Mouse (Mus musculus): ENCODE results near the gene Mnx1.
"Not testable (repeated sequence)": the region's sequence is repeated elsewhere in the genome, so short reads cannot be mapped to it uniquely, and the experiment has no call there.

Mnx1 gene

DNA sequence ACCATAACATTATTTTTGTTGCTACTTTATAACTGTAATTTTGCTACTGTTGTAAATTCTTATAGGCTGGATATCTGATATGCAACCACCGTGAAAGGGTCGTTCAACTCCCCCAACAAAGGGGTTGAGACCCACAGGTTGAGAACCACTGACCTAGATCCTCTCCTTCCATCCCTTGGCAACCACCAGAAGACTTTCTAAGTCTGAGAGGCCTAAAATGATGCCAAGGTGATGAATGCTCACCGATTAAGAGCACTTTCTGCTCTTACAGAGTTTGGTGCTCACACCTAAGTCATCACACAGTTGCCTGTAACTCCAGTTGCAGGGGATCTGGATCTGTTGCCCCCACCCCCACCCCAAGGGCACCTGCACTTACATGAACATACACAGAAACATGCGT is 8.8 kb downstream of the Mnx1 start:
- no peak for DNase-seq (ENCODE audit: low spot score in 2 of 2)

- no peak for DNase-seq (ENCODE audit: low spot score in 2 of 2)
Measured at GRCm38 (mm10) chr5:29468351-29469065, 9.8 kb downstream of the Mnx1 start.

- no peak for DNase-seq (ENCODE audit: low spot score in 2 of 2)
Measured at GRCm38 (mm10) chr5:29467489-29468350, 10.6 kb downstream of the Mnx1 start.

- DNase-seq (ENCODE audit: low spot score in 2 of 2), result no peak
Measured at GRCm38 (mm10) chr5:29462943-29463686, 15.2 kb downstream of the Mnx1 start.

DNA sequence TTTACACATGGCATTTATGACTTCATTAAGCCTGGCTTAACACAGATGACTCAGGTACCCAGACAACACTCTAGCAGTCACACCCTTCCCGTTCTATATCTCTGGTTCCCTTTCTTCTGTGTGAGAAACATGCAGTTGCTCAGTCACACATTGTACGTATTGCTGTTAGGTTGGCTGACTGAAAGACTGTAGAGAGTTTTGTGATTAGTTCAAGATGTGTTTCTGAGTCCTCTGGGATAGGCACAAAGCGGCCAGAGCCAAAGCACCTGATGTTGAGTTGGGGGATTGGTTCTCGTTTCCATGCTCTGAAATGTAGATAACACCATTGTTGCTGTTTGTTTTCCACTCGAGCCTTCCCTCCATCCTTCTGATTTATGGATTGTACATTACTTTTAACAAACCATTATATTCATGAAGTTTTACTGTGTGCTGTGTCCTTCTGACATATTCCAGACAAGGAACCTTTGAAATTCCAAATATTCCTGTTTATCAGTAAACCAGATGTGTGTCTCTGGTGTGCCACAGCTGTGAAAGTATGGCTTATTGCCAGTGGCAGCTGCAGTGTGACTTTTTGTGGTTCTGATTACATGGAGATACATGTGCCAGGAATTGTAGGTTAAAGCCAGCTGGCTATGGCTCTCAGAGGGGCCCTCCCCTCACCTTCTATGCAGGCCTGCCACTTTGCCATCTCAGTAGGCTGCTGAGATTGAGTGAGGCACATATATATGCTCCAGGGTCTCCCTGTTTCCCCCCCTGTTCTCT is 21.2 kb downstream of the Mnx1 start:
- DNase-seq (ENCODE audit: low spot score in 2 of 2), result no peak

DNA sequence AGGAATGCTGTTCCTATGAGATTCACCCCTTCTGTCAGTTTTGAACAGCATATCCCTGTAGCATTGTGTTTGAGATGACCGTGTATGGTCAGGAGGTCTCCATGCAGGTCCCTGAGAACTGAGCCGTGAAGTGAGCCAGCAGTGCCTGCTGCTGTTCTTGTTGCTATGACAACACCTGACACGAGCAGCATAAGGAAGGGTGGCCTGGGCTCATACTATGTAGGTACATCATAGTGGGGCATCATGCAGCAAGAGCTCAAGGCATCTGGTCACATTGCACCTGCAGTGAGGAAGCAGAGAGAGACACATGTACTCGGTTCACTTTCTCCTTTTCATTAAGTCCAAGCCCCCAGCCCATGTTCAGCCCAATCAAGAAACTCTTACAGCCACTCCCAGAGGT is 25.9 kb downstream of the Mnx1 start:
- DNase-seq (ENCODE audit: low spot score in 2 of 2), result no peak

DNA sequence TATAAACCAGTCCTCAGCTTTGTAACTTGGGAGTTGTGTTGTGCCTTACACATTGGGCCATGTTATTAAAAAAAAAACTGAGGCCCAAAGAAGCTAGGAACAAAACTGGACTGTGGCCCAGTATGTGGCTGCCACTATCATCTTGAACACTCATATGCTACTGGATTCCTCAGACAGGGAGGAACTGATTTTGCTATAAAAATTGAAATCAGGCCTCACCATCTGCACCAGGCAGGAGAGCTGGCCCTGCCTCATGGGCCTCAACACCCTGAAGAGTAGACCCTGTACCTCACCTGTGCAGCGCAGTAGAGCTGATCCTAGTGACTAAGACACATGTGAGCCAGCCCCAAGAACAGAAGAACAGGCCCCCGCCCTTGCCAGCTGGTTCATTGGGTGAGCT is 33.0 kb downstream of the Mnx1 start:
- no peak for DNase-seq (ENCODE audit: low spot score in 2 of 2)

GRCm38 (mm10) chr5:29436728-29437127 is 41.5 kb downstream of the Mnx1 start:
- DNase-seq (ENCODE audit: low spot score in 2 of 2), result not testable (repeated sequence)

GRCm38 (mm10) chr5:29435491-29435890 is 42.8 kb downstream of the Mnx1 start:
- DNase-seq (ENCODE audit: low spot score in 2 of 2), result no peak

DNA sequence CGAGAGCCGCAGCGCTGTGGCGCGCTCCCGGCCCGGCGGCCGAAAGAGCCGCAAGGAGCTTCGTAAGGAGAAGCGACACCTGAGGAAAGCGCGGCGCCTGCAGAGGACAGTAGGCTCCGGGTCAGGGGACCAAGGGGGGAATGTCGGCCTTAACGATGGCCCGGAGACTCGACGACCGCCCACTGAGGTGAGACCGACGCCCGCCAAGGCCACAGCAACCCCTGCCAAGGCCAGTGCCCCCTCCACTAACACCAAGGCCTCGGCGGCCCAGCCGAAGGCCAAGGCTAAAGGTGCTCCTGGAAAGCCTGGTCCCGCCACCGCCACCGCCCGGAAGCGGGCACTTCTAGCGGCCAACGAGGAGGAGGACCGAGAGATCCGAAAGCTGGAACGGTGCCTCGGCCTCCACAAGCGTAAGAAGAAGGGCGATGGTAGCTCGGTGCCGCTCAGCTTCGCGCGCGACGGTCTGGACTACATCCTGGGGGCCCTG is 43.4 kb downstream of the Mnx1 start:
- peak in 1 of 2 experiments; percentile 23 for DNase-seq (ENCODE audit: low spot score in 2 of 2)

GRCm38 (mm10) chr5:29434228-29434871 is 43.9 kb downstream of the Mnx1 start, which contains the start of gene Nom1:
Gene Nom1 (plus strand): TSS chr5:29434664.
- peak; percentile 84 to 88 for DNase-seq (ENCODE audit: low spot score in 2 of 2)

GRCm38 (mm10) chr5:29423330-29423729 is 54.9 kb downstream of the Mnx1 start:
- DNase-seq (ENCODE audit: low spot score in 2 of 2), result not testable (repeated sequence)
